Mouse (Mus musculus) C2C12 (cell line): ENCODE results near the gene Pls1. TPM values are rescaled to one million over a fixed set of nuclear protein-coding genes. Genes with fewer than 3 reads are reported as not detected.

Experiments used
- H3K27me3 ChIP-seq: one replicate; pipeline ENCODE4 v1.6.1; 2011; ENCODE audit not compliant: control insufficient read depth, insufficient read depth, insufficient read length
- H3K36me3 ChIP-seq: one replicate; pipeline ENCODE4 v1.6.1; 2011; ENCODE audit not compliant: control insufficient read depth, insufficient read depth
- H3K4me3 ChIP-seq: one replicate; pipeline ENCODE4 v1.5.1; 2011; ENCODE audit warnings: mild to moderate bottlenecking, control low read depth; ENCODE audit not compliant: poor library complexity, insufficient read depth, severe bottlenecking
- H3K79me2 ChIP-seq: one replicate; pipeline ENCODE4 v1.6.1; 2011; ENCODE audit not compliant: control insufficient read depth, insufficient read depth
- H3K79me3 ChIP-seq: one replicate; pipeline ENCODE4 v1.6.1; 2011; ENCODE audit warnings: low read depth, control low read depth
- H3ac ChIP-seq: one replicate; pipeline ENCODE3; 2011; ENCODE audit warnings: low read depth; ENCODE audit not compliant: control insufficient read depth, insufficient read length
- CEBPB ChIP-seq: IDR thresholded peaks from one replicate; pipeline ENCODE4 v1.6.1; 2011; ENCODE audit warnings: low read depth, mild to moderate bottlenecking, control low read depth, moderate library complexity
- CTCF ChIP-seq: IDR thresholded peaks from one replicate; pipeline ENCODE4 v1.5.1; 2011; ENCODE audit not compliant: control insufficient read depth, insufficient read depth, insufficient read length
- FOSL1 ChIP-seq: IDR thresholded peaks from one replicate; pipeline ENCODE4 v1.8.0; 2011; ENCODE audit warnings: mild to moderate bottlenecking, low read length; ENCODE audit not compliant: poor library complexity, insufficient read depth, severe bottlenecking
- MAX ChIP-seq: IDR thresholded peaks from one replicate; pipeline ENCODE4 v1.6.1; 2011; ENCODE audit warnings: mild to moderate bottlenecking, control low read depth
- MYOD1 ChIP-seq: IDR thresholded peaks from one replicate; pipeline ENCODE4 v1.6.1; 2011; ENCODE audit warnings: low read depth; ENCODE audit not compliant: control insufficient read depth, insufficient read length
- MYOG ChIP-seq: IDR thresholded peaks from one replicate; pipeline ENCODE4 v1.6.1; 2011; ENCODE audit not compliant: control insufficient read depth, insufficient read length; ENCODE audit errors: extremely low read depth
- USF1 ChIP-seq: IDR thresholded peaks from one replicate; pipeline ENCODE4 v1.6.1; 2011; ENCODE audit warnings: low read depth, mild to moderate bottlenecking, control low read depth, moderate library complexity
- polyA plus RNA-seq: library from polyadenylated mRNA; unstranded; fragments of >200 nt; fragmentation: generic; extraction: Trizol; gene quantifications from one replicate; pipeline ENCODE4 v1.2.1, GENCODE M21; 2012; ENCODE audit warnings: missing spikeins

Pls1 gene
- polyA plus RNA-seq, 1 experiment: 0.01 TPM

DNA sequence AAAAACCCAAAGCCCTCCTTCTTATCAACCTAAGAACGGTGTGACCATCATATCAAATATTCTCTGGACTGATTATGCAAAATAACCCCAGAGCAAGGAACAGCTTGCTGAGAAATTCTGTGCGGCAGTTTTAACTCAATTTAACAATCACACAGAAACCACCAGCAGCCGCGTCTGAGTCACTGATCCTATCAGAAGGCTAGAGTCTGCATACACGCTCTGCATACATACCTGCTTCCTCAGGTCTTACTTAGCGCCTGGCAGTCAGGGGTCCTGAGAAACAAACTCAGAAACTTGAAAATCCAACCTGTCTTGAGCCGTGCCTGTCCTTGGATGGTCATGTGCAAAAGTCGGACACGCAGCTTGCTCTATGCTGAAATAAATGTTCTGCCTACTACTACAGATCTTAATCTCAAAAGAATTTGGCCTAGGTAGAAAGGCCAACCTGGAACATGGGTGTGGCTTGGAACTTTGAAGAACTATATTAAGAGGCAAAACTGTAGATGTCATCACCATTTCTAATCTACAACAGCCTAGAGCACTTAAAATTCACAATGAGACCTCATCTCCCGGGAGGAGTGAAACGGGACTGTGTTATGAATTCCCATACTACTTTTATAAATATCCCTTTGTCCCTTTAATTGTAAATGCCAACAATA is 30.0 kb downstream of the Pls1 start:
- H3K27me3 ChIP-seq: no peaks in the 10 kb centered on the region
- H3K4me3 ChIP-seq: no peak overlapping the region
- H3K79me3 ChIP-seq: no peaks in the 10 kb centered on the region
- no peak for TF ChIP-seq MYOD1
- TF ChIP-seq MAX: no peak
- TF ChIP-seq CTCF: no peak
- TF ChIP-seq CEBPB: no peak
- TF ChIP-seq USF1: no peak
- TF ChIP-seq MYOG: no peak
- no peak for TF ChIP-seq FOSL1
- H3K36me3 ChIP-seq: no peaks in the 10 kb centered on the region
- no peaks in the 10 kb centered on the region for H3K79me2 ChIP-seq
- H3ac ChIP-seq: no peak overlapping the region

DNA sequence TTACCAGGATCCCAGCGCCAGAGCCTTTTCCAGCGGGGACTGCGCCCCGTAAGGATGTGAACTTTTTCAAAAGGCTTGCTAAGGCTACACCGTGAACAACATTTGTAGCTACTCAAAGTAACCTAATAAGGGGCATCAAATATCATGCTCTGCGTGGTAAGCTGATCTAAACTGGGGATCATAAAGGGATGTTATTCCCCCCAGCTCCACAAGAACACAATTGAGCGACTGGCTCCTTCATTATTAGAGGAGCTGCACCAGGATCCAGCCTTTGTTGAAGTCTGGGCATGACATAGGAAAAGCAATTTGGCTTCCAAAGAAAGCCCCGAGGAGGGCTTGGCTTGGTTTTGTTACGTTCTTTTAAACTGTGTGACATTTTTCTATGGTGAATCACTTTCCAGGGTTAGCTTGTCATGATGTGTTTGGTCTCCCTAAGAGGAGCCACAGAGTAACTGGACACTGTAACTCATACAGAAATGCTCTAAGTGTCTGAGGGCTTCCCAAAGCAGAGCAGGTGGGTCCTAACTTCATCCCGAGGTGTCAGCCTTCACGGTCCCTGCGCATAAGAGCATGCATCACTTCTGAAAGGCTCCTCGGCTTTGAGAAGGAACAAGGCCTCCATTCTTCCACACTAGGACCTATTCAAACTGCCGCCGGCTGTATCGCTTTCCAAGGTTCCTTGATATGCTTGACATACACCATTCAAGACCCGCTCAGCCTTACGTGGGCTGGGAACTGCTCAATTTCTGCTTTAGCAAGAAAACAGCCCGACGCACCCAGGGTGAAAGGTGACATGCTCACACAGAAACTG is 31.2 kb downstream of the Pls1 start:
- no peaks in the 10 kb centered on the region for H3K79me3 ChIP-seq
- H3K27me3 ChIP-seq: no peaks in the 10 kb centered on the region
- H3K4me3 ChIP-seq: no peak overlapping the region
- TF ChIP-seq MYOG: no peak
- no peak for TF ChIP-seq MAX
- no peak for TF ChIP-seq CEBPB
- TF ChIP-seq MYOD1: peak; percentile 43
- no peak for TF ChIP-seq FOSL1
- TF ChIP-seq CTCF: no peak
- TF ChIP-seq USF1: no peak
- peak overlapping the region; percentile 48 for H3ac ChIP-seq
- no peaks in the 10 kb centered on the region for H3K36me3 ChIP-seq
- H3K79me2 ChIP-seq: no peaks in the 10 kb centered on the region

DNA sequence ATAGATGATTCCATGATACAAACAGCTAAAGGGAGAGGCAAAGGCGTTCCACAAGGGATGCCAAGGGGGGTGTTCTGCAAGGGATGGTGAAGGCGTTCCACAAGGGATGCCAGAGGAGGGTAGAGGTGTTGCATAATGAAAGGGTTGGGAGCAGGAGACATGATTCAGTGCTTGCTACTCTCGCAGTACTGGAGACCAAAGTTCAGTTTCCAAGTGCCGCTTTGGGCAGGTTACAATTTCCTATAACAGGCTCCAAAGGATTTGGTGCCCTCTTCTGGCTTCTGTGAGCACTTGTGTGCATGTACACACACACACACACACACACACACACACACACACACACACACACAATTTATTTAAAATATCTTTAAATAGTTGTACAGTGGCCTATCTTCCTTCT is 33.3 kb downstream of the Pls1 start:
- H3K27me3 ChIP-seq: no peaks in the 10 kb centered on the region
- no peaks in the 10 kb centered on the region for H3K79me3 ChIP-seq
- no peak overlapping the region for H3ac ChIP-seq
- no peaks in the 10 kb centered on the region for H3K36me3 ChIP-seq
- H3K4me3 ChIP-seq: no peak overlapping the region
- no peaks in the 10 kb centered on the region for H3K79me2 ChIP-seq
- TF ChIP-seq MYOD1 (no peak), CTCF (no peak), USF1 (no peak), CEBPB (no peak), MAX (no peak), MYOG (no peak), FOSL1 (no peak)

DNA sequence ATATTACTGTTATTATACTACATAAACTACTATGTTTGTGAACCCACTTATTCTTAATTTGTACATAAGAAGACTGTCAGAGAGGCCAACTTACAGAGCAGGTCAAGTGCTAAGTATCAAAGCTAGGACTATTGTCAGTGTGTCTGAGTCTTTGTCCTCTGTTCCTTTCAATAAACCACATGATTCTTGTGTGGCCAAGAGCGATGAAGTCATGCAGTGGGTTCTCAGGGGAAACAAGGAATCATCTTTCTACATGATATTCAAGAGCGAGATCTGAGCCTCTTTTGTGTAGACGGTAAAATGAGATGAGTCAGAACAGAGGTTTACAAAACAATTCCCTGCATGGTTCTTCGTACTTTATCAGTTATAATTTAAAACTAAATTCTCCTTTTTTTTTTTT is 35.5 kb downstream of the Pls1 start:
- Histone ChIP-seq H3K36me3 (no peaks in the 10 kb centered on the region), H3K27me3 (no peaks in the 10 kb centered on the region), H3K79me3 (no peaks in the 10 kb centered on the region), H3ac (no peak overlapping the region), H3K79me2 (no peaks in the 10 kb centered on the region), H3K4me3 (no peak overlapping the region)
- TF ChIP-seq USF1: peak; percentile 16
- TF ChIP-seq MYOG: no peak

DNA sequence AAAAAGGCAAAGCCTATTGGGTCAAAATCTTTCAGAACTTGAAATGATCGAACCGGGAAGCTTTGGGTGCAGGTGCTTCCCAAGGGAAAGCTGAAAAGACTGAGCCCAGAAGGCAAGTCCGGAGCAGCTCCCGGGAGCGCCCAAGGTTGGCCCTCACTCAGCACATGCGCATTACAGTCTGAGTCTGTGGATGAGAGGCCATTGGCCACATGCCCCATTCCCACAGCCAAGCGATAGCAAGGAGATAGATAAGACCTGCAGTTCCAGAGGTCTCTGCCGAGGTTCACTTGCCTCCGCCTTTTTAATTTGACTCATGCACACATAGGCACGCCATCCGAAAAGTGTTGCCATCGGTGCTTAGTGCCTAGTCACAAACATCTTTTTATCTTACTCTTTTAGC is 39.7 kb downstream of the Pls1 start:
- Histone ChIP-seq H3K4me3 (no peak overlapping the region), H3K79me3 (no peaks in the 10 kb centered on the region), H3ac (no peak overlapping the region), H3K27me3 (no peaks in the 10 kb centered on the region), H3K36me3 (no peaks in the 10 kb centered on the region), H3K79me2 (no peaks in the 10 kb centered on the region)
- TF ChIP-seq MAX (no peak), MYOD1 (no peak), MYOG (no peak), USF1 (no peak), CTCF (no peak), FOSL1 (no peak), CEBPB (no peak)
